Mouse (Mus musculus) midbrain, embryonic 10.5 days (tissue): ENCODE measurements around the gene Galns. TPM values are rescaled to one million over a fixed set of nuclear protein-coding genes. Genes with fewer than 3 reads are reported as not detected.

ENCODE experiments used
- DNase-seq: peaks from one replicate; pipeline ENCODE4 v3.0.0-alpha.2; 2017; ENCODE audit warnings: low spot score
- H3K27ac ChIP-seq: fragments of 300-500 bp; sonication (generic); replicated peaks from 2 replicates; pipeline ENCODE4 v1.5.1; 2016; ENCODE audit warnings: mild to moderate bottlenecking
- H3K27me3 ChIP-seq: fragments of 300-500 bp; sonication (generic); 2 replicates; pipeline ENCODE4 v1.6.1; 2016; ENCODE audit warnings: low read depth, mild to moderate bottlenecking; ENCODE audit not compliant: poor library complexity, severe bottlenecking
- H3K36me3 ChIP-seq: fragments of 300-500 bp; sonication (generic); 2 replicates; pipeline ENCODE4 v1.6.1; 2016; ENCODE audit warnings: mild to moderate bottlenecking, moderate library complexity
- H3K4me1 ChIP-seq: fragments of 300-500 bp; sonication (generic); 2 replicates; pipeline ENCODE4 v1.6.1; 2016
- H3K4me3 ChIP-seq: fragments of 300-500 bp; sonication (generic); 2 replicates; pipeline ENCODE4 v1.5.1; 2016; ENCODE audit warnings: mild to moderate bottlenecking, moderate library complexity
- H3K9me3 ChIP-seq: fragments of 300-500 bp; sonication (generic); replicated peaks from 2 replicates; pipeline ENCODE4 v1.6.1; 2016; ENCODE audit warnings: mild to moderate bottlenecking
- WGBS: fragments of 180-500 bp; shearing (Covaris S2); methylation state at CpG from one replicate; pipeline ENCODE4 v1.1.7; 2016; 5-methylcytosine and 5-hydroxymethylcytosine counted together
- polyA plus RNA-seq: library from polyadenylated mRNA; unstranded; fragments of >200 nt; fragmentation: Nextera tagmentation; extraction: Ambion mirVana; gene quantifications from 2 replicates; pipeline ENCODE4 v1.2.1, GENCODE M21; 2016

The Galns gene
- polyA plus RNA-seq, 1 experiment from 2014 or later = 6.6 TPM

DNA sequence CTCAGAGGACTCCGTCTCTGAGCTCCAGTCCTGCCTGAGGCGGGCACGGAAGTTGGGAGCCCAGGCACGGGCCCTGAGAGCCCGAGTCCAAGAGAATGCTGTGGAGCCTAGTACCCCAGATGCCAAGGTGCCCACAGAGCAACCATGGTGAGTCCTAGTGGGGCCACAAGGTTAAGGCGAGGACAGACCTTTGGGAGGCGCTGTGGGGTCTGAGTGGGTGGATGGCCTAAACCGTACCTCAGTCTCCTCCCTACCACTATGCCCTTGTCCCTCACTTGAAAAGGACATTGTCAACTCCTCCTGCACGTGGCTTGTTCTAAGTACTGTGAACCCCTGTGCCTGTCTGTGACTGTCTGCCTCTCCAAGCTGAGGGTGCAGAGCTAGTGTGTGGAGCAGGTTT lies 41.9 kb downstream of the Galns start:
- H3K9me3 ChIP-seq = no peaks in the 10 kb centered on the region
- 75% methylated on average over 9 of the region's 9 CpGs for WGBS
- H3K4me1 ChIP-seq = peaks cover 74% of the 10 kb centered on the region
- H3K4me3 ChIP-seq = peak overlapping the region; percentile 95
- H3K27ac ChIP-seq = peak overlapping the region; percentile 97
- H3K36me3 ChIP-seq = peaks cover 59% of the 10 kb centered on the region
- DNase-seq = no peak
- H3K27me3 ChIP-seq = no peaks in the 10 kb centered on the region

DNA sequence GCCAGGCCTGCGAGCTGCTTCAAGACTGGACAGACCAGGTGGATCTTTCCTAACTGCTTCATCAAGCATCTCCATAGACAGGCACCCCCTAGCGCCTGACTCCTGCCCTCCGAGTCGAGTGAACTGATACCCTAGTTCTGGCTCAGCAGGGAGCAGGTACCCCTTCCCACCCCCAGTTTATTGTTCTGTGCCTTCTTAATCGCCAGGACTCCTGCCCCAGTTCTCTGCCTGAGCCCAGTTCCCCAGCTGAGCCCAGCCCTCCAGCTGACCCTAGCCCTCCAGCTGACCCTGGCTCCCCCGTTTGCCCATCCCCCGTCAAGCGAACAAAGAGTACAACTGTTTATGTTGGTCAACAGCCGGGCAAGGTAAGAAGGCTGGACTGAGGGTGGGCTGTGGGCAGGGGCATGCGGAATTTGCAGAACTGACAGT lies 42.4 kb downstream of the Galns start:
- peaks cover 70% of the 10 kb centered on the region for H3K4me1 ChIP-seq
- 11% methylated on average over 10 of the region's 10 CpGs for WGBS
- H3K9me3 ChIP-seq = no peaks in the 10 kb centered on the region
- peak overlapping the region; percentile 97 for H3K27ac ChIP-seq
- peak; percentile 34 for DNase-seq
- H3K27me3 ChIP-seq = no peaks in the 10 kb centered on the region
- H3K36me3 ChIP-seq = peaks cover 55% of the 10 kb centered on the region
- H3K4me3 ChIP-seq = peak overlapping the region; percentile 95

DNA sequence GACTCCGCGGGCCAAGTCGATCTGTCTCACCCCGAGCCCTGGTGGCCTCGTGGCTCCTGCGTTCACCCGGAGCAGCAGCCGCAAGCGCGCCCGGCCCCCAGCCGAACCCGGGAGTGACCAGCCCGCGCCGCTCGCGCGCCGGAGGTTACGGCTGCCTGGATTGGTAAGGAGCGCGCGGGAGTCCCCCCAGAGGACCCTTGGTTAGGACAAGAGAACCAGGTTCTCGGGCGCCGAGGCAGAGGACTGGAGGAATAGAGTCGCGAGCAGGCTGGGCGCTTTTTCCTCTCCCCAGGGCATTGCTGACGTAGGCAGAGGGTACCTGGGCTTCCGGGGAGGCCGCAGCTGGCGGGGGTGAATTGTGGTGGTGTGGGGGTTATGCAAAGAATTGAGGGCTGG lies 43.2 kb downstream of the Galns start:
- Histone ChIP-seq H3K4me1 (peaks cover 62% of the 10 kb centered on the region), H3K27me3 (no peaks in the 10 kb centered on the region), H3K4me3 (peak overlapping the region; percentile 95), H3K36me3 (peaks cover 47% of the 10 kb centered on the region), H3K27ac (peak overlapping the region; percentile 97), H3K9me3 (no peaks in the 10 kb centered on the region)
- DNase-seq = no peak
- under 1% methylated on average over 34 of the region's 34 CpGs for WGBS

DNA sequence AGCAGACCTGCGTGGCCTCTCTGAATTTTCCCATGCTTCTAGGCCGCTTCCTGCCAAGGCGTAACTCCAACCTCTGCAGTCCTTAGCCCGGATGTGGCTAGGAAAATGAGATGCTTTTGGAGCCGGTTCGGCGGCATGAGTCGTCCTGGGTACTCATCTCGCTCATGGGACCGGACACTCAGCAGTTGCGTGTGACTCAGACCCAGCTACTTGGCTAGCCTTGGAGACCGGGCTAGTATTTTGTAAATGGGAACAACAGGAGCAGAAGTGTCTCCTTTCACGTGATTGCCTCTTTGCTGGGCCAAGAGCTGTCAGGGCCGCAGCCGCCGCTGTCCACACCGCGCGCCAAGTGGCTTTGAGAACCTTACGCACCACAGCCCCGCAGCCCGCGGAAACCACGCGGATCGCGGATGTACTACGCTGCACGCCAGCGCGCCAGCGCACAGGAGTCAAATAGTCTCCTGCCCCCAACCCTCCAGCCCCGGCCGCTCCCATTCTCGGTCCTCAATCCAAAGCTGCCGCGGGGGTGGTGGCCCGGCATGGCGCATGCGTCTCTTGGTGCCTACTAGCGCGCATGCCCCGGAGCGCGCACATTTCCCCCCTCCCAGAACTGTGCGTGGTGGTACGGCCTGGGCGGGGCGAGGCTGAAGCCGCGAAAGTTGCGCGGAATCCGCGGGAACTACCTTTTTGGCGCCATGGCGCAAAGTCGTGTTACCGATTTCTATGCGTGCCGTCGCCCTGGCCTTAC lies 43.7 kb downstream of the Galns start, which contains the start of gene Cdt1:
TSS of gene Cdt1 (plus strand) at position 655 of the 748 bp plus-strand sequence.
- under 1% methylated on average over 62 of the region's 62 CpGs for WGBS
- H3K9me3 ChIP-seq = no peaks in the 10 kb centered on the region
- peak; percentile 98 for DNase-seq
- H3K27ac ChIP-seq = peak within 1 kb of the TSS; percentile 97
- peaks cover 41% of the 10 kb centered on the region for H3K36me3 ChIP-seq
- peak within 1 kb of the TSS; percentile 95 for H3K4me3 ChIP-seq
- peaks cover 56% of the 10 kb centered on the region for H3K4me1 ChIP-seq
- H3K27me3 ChIP-seq = no peaks in the 10 kb centered on the region

DNA sequence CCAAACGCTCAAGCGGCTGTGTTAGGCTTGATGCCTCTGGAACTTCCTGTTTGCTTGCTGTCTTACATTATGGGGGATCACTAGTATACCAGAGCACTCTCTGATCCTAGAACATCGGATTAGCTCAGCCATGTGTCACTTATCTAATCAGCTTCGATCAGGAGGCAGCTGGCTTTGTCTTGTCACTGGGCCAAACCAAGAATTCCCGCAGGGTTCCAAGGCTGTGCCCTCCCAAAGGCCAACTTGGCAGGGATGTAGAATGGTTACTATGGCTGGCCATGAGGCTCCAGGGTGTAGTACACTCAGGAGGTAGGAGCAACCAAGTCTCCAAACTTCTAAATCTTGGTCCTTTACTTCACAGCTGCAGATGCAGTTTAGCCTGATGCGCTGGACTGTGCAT lies 44.5 kb downstream of the Galns start:
- Histone ChIP-seq H3K4me1 (peaks cover 48% of the 10 kb centered on the region), H3K9me3 (no peaks in the 10 kb centered on the region), H3K27ac (peak overlapping the region; percentile 97), H3K4me3 (peak overlapping the region; percentile 95), H3K36me3 (peaks cover 33% of the 10 kb centered on the region), H3K27me3 (no peaks in the 10 kb centered on the region)
- peak; percentile 57 for DNase-seq
- 38% methylated on average over 6 of the region's 6 CpGs for WGBS

DNA sequence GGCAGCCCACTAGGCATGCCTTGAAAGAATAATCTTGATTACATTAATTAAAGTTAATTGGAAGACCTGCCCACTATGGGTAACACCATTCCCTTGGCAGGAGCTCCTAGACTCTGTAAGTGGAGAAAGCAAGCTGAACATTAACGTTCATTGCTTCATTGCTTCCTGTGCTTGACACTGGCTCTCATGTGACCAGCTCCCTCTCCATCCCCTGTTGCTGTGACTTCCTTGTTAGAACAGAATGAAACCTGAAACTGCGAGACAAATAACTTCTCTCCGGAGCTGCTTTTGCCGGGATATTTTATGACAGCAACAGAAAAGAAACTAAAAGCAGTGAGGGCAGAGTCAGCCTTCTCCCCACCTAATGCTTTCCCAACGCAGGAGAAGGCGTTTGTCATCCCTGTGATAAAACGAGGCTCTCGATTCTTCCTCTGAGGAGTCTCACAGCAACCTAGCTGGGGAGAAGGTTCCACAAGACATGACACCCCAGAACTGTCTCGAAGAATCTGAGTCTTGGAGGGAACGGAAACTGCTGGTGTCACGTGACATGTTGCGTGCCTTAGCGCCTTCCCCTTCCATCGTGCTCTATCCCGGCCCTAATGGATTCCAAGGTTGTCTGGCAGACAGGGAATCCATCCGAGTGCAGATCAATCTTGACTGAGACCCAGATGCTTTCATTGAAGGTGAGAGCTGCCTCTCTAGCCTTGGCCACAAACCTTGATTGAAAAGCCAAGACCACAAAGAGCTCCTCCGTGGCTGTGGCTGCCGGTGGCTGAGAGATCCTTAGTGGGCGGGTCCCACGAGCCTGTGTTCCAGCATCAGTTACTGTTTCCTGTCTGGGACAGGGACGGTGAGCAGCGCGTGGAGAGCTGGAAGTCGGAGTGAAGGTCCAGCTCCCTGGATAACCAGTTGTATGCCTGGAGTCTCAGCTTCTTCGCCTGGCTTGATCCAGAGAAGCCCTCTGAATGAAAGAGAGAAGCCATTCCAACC lies 46.6 kb downstream of the Galns start:
- WGBS = 88% methylated on average over 25 of the region's 25 CpGs

DNA sequence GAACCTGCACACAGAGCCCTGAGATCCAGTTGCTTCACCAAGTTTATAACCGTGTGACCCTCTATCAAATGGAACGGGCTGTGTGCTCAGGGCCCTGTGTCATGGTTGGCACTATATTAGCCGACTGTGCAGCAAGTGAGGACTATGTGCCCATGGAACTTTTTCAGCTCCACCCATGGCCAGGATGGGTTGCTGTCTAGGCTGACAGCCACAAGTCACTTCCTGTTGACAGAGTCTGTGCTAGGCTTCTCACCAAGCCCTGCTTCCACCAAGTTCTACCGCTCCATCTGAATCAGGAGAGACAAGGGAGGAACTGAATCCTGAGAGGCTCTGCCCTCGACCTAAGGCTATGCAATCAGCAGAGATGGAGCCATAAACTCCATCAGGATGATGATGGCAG lies 50.1 kb downstream of the Galns start:
- DNase-seq = no peak
- 85% methylated on average over 5 of the region's 5 CpGs for whole genome bisulfite sequencing
- no peaks in the 10 kb centered on the region for H3K27me3 ChIP-seq
- peaks cover 24% of the 10 kb centered on the region for H3K4me1 ChIP-seq
- no peak overlapping the region for H3K27ac ChIP-seq
- H3K9me3 ChIP-seq = no peaks in the 10 kb centered on the region
- H3K36me3 ChIP-seq = peaks cover 3% of the 10 kb centered on the region; the same call in 1 of the 2 replicates
- H3K4me3 ChIP-seq = no peak overlapping the region

More for the DNA sequence above, 46.6 kb downstream of the Galns start:
- Histone ChIP-seq H3K4me1 (peaks cover 29% of the 10 kb centered on the region), H3K4me3 (no peak overlapping the region), H3K27ac (no peak overlapping the region), H3K9me3 (no peaks in the 10 kb centered on the region), H3K27me3 (no peaks in the 10 kb centered on the region), H3K36me3 (peaks cover 12% of the 10 kb centered on the region)
- no peak for DNase-seq

DNA sequence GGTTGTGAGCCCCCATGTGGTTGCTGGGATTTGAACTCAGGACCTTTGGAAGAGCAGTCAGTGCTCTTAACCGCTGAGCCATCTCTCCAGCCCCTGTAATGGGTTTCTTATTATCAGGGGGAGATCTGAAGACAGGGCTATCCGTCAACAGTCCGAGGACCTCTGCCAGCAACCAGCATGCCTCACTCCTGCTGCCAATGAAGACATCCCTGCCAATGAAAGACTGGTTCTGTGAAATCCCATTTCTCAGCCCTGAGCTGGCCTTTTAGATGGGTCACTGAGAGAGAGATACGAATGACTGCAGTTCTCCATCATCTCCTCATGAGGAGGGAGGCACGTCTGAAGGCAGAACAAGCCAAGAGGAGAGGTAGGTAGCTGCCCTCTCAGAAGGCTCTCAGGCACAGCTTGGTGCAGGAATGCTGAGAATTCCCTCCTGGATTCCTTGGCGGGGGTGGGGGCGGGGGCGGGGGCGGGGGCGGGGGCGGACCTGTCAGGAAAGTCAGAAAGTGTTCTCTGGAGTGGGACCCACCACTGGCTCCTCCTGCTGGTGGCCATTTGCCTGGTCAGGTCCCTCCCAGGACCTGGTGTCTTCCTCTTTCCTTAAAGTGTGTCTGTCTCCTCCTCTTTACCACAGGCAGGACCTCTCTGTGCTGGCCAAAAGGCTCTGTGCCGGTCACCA lies 52.5 kb downstream of the Galns start:
- whole genome bisulfite sequencing = 16% methylated on average over 12 of the region's 12 CpGs
- DNase-seq = peak; percentile 49
- peaks cover 24% of the 10 kb centered on the region for H3K4me1 ChIP-seq
- H3K27me3 ChIP-seq = no peaks in the 10 kb centered on the region
- no peak overlapping the region for H3K4me3 ChIP-seq
- H3K36me3 ChIP-seq = no peaks in the 10 kb centered on the region
- H3K9me3 ChIP-seq = no peaks in the 10 kb centered on the region
- H3K27ac ChIP-seq = 0 out of 2 replicates have a peak overlapping the region, but pooled peaks have one; percentile 46

DNA sequence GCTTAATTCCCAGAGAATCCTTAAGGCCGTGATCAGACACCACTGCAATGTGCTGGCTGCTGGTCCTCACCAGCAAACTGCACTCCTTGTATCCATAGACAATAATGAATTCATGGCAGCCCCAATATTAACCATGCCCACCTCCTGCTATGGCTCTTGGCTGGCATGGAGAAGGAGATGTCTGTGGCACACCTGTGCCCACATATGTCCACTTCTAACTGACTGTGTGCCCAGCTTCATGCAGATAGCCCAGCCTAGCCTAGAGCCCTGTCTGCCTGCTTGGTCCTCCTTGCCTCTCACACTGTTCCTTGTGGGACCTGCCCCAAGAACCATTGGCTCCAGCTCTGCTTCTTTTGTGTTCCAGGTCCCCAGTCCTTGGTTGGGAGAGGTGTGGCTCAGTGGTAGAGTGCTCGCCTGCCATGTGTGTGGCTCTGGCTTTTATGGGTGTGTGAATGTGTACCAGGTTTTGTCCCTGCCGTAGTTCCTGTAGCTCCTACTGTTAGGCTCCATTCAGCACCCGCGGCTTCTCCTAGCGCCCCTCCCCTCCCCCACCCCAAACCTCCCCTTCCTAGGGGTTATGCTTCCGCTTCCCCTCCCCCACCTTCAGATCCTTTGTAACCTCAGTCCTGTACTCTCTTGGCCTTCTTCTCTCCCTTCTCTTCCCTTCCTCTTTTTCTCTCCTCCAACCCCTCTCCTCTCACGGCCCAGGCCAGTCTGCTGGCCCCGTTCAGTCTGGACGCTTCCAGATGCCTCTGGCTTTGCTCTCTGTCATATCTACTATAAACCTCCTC lies 53.8 kb downstream of the Galns start:
- H3K36me3 ChIP-seq = no peaks in the 10 kb centered on the region
- H3K27ac ChIP-seq = peak overlapping the region; percentile 65
- H3K9me3 ChIP-seq = no peaks in the 10 kb centered on the region
- H3K27me3 ChIP-seq = no peaks in the 10 kb centered on the region
- WGBS = 59% methylated on average over 10 of the region's 10 CpGs
- DNase-seq = no peak
- no peak overlapping the region for H3K4me3 ChIP-seq
- H3K4me1 ChIP-seq = peaks cover 24% of the 10 kb centered on the region

DNA sequence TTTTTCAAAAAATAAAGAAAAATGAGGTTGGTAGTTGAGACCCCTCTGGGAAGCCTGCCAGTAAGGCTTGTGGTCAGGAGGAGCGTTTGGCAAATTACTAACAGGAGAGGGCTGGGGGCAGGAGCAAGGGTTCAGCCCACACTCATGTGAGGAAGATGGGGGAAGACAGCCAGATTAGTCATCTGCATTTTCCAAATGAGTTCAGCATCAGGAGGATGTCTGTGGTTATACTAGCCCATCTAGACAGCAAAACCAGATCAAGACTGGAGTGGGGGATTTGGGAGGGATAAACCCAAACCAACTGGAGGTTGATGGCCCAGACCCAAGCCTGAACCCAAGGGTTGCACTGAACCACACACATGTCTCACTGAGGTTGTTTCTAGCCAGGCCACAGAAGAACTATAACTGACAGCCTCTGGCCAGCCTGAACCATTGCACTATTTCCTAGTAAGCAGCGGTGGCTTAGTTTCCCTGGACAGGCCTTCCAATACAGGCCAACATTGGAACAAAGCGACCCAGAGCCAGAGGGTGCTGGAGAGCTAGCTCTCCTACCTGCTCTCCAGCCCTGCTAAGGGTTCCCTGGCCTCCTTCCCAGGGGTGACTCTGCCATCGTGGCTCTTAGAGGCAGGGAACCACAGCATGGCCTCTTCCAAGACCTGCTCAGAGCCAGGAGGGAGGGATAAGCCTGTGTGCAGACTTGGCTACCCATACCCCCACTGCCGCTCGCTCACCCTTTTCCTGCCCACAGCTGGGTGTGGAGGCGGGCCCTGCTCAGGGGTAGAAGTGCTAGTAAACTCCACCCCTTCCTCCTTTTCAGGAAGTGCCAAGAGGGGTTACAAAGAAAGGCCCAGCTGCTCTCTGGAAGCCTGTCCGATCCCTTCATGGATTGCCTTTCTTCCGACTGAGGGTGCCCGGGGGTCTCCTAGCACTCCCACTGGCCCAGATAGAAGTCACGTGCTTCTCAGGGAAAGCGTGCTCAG lies 54.9 kb downstream of the Galns start:
- H3K4me3 ChIP-seq = no peak overlapping the region
- H3K4me1 ChIP-seq = peaks cover 27% of the 10 kb centered on the region
- peaks cover 10% of the 10 kb centered on the region for H3K27me3 ChIP-seq
- no peak for DNase-seq
- H3K36me3 ChIP-seq = no peaks in the 10 kb centered on the region
- no peaks in the 10 kb centered on the region for H3K9me3 ChIP-seq
- peak overlapping the region; percentile 46 for H3K27ac ChIP-seq
- WGBS = 71% methylated on average over 12 of the region's 12 CpGs

DNA sequence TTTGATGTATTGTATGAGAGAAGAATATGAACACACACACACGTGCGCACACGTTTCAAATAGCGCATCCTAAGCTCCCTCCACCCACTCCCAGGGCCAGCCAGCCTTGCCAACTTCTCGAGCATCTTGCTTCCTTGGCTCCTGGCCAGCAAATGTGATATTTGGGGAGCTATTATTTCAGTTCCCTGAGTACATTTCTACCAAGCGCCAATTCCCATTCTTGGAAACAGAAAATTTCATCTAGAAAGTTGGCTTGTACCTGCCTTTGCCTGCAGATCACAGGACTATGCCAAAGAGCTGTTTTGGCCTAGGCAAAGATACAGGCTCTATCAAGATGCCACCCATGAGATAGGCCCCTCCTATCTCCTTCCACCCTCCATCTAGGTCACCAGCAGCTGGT lies 56.5 kb downstream of the Galns start:
- Histone ChIP-seq H3K27ac (no peak overlapping the region), H3K9me3 (no peaks in the 10 kb centered on the region), H3K36me3 (no peaks in the 10 kb centered on the region), H3K27me3 (peaks cover 25% of the 10 kb centered on the region), H3K4me1 (peaks cover 42% of the 10 kb centered on the region), H3K4me3 (no peak overlapping the region)
- DNase-seq = no peak
- WGBS = 90% methylated on average over 6 of the region's 6 CpGs
